Mouse (Mus musculus) liver, adult 2 months (tissue): ENCODE measurements around the gene Npdc1. TPM values are rescaled to one million over a fixed set of nuclear protein-coding genes. Genes with fewer than 3 reads are reported as not detected.

Experiments used
- DNase-seq: peaks from one replicate; pipeline ENCODE4 v3.0.0-alpha.2; 2011; ENCODE audit warnings: low read depth, low spot score; ENCODE audit errors: extremely low read depth
- H3K27ac ChIP-seq: fragments of 200-500 bp; replicated peaks from 2 replicates; pipeline ENCODE4 v1.5.1; 2012; ENCODE audit warnings: low read depth, mild to moderate bottlenecking, control low read depth, inconsistent platforms, low read length; ENCODE audit not compliant: insufficient read depth
- H3K27me3 ChIP-seq: fragments of 200-500 bp; 2 replicates; pipeline ENCODE4 v1.6.1; 2012; ENCODE audit warnings: mild to moderate bottlenecking, moderate library complexity, low read length, inconsistent platforms; ENCODE audit not compliant: control insufficient read depth, insufficient read depth
- H3K36me3 ChIP-seq: fragments of 200-500 bp; 2 replicates; pipeline ENCODE4 v1.6.1; 2012; ENCODE audit warnings: low read length, inconsistent platforms; ENCODE audit not compliant: control insufficient read depth, insufficient read depth
- H3K4me1 ChIP-seq: fragments of 200-500 bp; 2 replicates; pipeline ENCODE4 v1.6.1; 2011; ENCODE audit warnings: low read length; ENCODE audit not compliant: control insufficient read depth, insufficient read depth
- H3K4me3 ChIP-seq: fragments of 200-500 bp; 2 replicates; pipeline ENCODE4 v1.5.1; 2011; ENCODE audit warnings: low read depth, mild to moderate bottlenecking, control low read depth, low read length, moderate library complexity; ENCODE audit not compliant: insufficient read depth
- H3K79me2 ChIP-seq: fragments of 200-500 bp; 2 replicates; pipeline ENCODE4 v1.6.1; 2012; ENCODE audit warnings: inconsistent platforms, mild to moderate bottlenecking, low read length, moderate library complexity; ENCODE audit not compliant: control insufficient read depth, insufficient read depth
- H3K9ac ChIP-seq: fragments of 200-500 bp; 2 replicates; pipeline ENCODE4 v1.6.1; 2012; ENCODE audit warnings: low read depth, mild to moderate bottlenecking, control low read depth, inconsistent platforms, low read length
- CTCF ChIP-seq: fragments of 200-500 bp; IDR thresholded peaks from 2 replicates; pipeline ENCODE4 v1.5.1; 2011; ENCODE audit warnings: low read depth, low read length, control low read depth
- POLR2A ChIP-seq: fragments of 200-500 bp; IDR thresholded peaks from 2 replicates; pipeline ENCODE4 v1.6.1; 2011; ENCODE audit warnings: low read length, control low read depth; ENCODE audit not compliant: insufficient read depth; ENCODE audit errors: extremely low read depth
- WGBS: fragments of 180-500 bp; shearing (Covaris S2); methylation state at CpG from one replicate; pipeline ENCODE4 v1.1.7; 2018; 5-methylcytosine and 5-hydroxymethylcytosine counted together
- polyA plus RNA-seq: library from polyadenylated mRNA; depleted of rRNA; stranded (reverse); fragments of >200 nt; gene quantifications from 2 replicates; pipeline ENCODE4 v1.2.3, GENCODE M21; 2012
- total RNA-seq: library from RNA; depleted of rRNA; stranded (reverse); fragments of >200 nt; gene quantifications from 2 replicates; pipeline ENCODE4 v1.2.3, GENCODE M21; 2014

Npdc1 gene
- total and polyA plus RNA-seq, 2 experiments, result 1.7 to 8.9 TPM

GRCm38 (mm10) chr2:25422587-25423410 lies 23.6 kb downstream of the Npdc1 start, which contains the start of gene Fut7:
Gene Fut7, plus strand, starts transcription at chr2:25423267.
- no peak within 1 kb of the TSS for H3K4me3 ChIP-seq
- DNase-seq, result no peak
- TF ChIP-seq POLR2A, result no peak
- no peaks in the 10 kb centered on the region for H3K36me3 ChIP-seq
- 54% methylated on average over 17 of the region's 17 CpGs for WGBS
- no peaks in the 10 kb centered on the region for H3K79me2 ChIP-seq
- H3K4me1 ChIP-seq, result no peaks in the 10 kb centered on the region
- no peaks in the 10 kb centered on the region for H3K27me3 ChIP-seq
- no peak within 1 kb of the TSS for H3K9ac ChIP-seq
- no peak within 1 kb of the TSS for H3K27ac ChIP-seq

GRCm38 (mm10) chr2:25423626-25424025 lies 24.5 kb downstream of the Npdc1 start:
- no peak overlapping the region for H3K27ac ChIP-seq
- no peak for DNase-seq
- no peaks in the 10 kb centered on the region for H3K4me1 ChIP-seq
- 78% methylated on average over 1 of the region's 1 CpGs for WGBS
- no peak overlapping the region for H3K9ac ChIP-seq
- no peaks in the 10 kb centered on the region for H3K36me3 ChIP-seq
- H3K79me2 ChIP-seq, result no peaks in the 10 kb centered on the region
- H3K4me3 ChIP-seq, result no peak overlapping the region
- TF ChIP-seq POLR2A, result no peak
- H3K27me3 ChIP-seq, result no peaks in the 10 kb centered on the region

GRCm38 (mm10) chr2:25425481-25425880 lies 26.3 kb downstream of the Npdc1 start:
- WGBS, result 66% methylated on average over 27 of the region's 27 CpGs
- H3K4me3 ChIP-seq, result no peak overlapping the region
- peaks cover 3% of the 10 kb centered on the region; the same call in 1 of the 2 replicates for H3K4me1 ChIP-seq
- no peak for DNase-seq
- no peak overlapping the region for H3K9ac ChIP-seq
- TF ChIP-seq CTCF (no peak), POLR2A (no peak)
- no peak overlapping the region for H3K27ac ChIP-seq
- H3K79me2 ChIP-seq, result peaks cover 3% of the 10 kb centered on the region; the same call in 1 of the 2 replicates
- no peaks in the 10 kb centered on the region for H3K27me3 ChIP-seq
- H3K36me3 ChIP-seq, result no peaks in the 10 kb centered on the region

GRCm38 (mm10) chr2:25426721-25427191 lies 27.6 kb downstream of the Npdc1 start:
- WGBS, result 33% methylated on average over 5 of the region's 5 CpGs
- H3K36me3 ChIP-seq, result no peaks in the 10 kb centered on the region
- no peak overlapping the region for H3K27ac ChIP-seq
- DNase-seq, result peak; percentile 44
- peaks cover 6% of the 10 kb centered on the region; the same call in 1 of the 2 replicates for H3K79me2 ChIP-seq
- no peaks in the 10 kb centered on the region for H3K27me3 ChIP-seq
- peaks cover 3% of the 10 kb centered on the region; the same call in 1 of the 2 replicates for H3K4me1 ChIP-seq
- TF ChIP-seq CTCF (peak; percentile 89), POLR2A (no peak)
- H3K9ac ChIP-seq, result no peak overlapping the region
- no peak overlapping the region for H3K4me3 ChIP-seq

GRCm38 (mm10) chr2:25427256-25427655 lies 28.1 kb downstream of the Npdc1 start:
- Histone ChIP-seq H3K36me3 (no peaks in the 10 kb centered on the region), H3K4me3 (no peak overlapping the region), H3K27me3 (no peaks in the 10 kb centered on the region), H3K27ac (no peak overlapping the region), H3K79me2 (peaks cover 6% of the 10 kb centered on the region; the same call in 1 of the 2 replicates), H3K9ac (no peak overlapping the region), H3K4me1 (peaks cover 3% of the 10 kb centered on the region; the same call in 1 of the 2 replicates)
- WGBS, result 90% methylated on average over 5 of the region's 5 CpGs
- DNase-seq, result no peak
- no peak for TF ChIP-seq CTCF
- no peak for TF ChIP-seq POLR2A
